Comparison of ENCODE assay signal across 23 mouse cellular contexts in the genomic region with DNA sequence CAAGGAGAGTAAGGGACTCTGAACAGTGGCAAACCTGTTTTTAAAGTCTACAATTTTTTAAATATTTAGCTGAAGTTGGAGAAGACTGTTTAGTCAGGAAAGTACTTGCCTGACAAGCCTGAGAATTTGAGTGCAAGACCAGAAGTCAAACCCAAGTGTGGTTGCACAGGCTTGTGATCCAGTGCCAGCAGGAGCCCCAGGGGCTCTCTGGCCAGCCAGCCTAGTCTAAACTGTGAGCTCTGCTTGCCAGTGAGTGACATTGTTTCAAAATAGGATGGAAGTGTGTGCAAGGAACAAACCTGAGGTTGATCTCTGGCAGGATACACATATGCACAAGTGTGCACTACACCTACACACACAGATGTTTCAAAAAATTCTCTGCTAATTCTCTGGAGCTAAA.
"Had no signal": no experiment of that assay in that cellular context is flagged by ENCODE, and none has a peak within 500 bp of the region (broad histone marks: within the 10 kb centered on the region; RNA-seq: fewer than 3 reads in every experiment).

No protein-coding gene starts in this region.

- H3K27me3 ChIP-seq: limb, embryonic 12.5 days; limb, embryonic 15.5 days; midbrain, embryonic 12.5 days; midbrain, embryonic 15.5 days; neural tube, embryonic 12.5 days; neural tube, embryonic 15.5 days had no signal

- H3K4me3 ChIP-seq: layer of hippocampus, adult 2 months; limb, embryonic 12.5 days; limb, embryonic 15.5 days; midbrain, embryonic 12.5 days; midbrain, embryonic 15.5 days; neural tube, embryonic 12.5 days; neural tube, embryonic 15.5 days had no signal

- H3K27ac ChIP-seq: kidney, postnatal 0 days; layer of hippocampus, adult 2 months; limb, embryonic 12.5 days; limb, embryonic 15.5 days; liver, embryonic 14.5 days; macrophage; midbrain, embryonic 12.5 days; midbrain, embryonic 15.5 days; neural tube, embryonic 12.5 days; neural tube, embryonic 15.5 days; stomach, postnatal 0 days had no signal

- H3K4me1 ChIP-seq: limb, embryonic 12.5 days; limb, embryonic 15.5 days; midbrain, embryonic 12.5 days; midbrain, embryonic 15.5 days; neural tube, embryonic 12.5 days; neural tube, embryonic 15.5 days had no signal

- H3K9me3 ChIP-seq: limb, embryonic 12.5 days; limb, embryonic 15.5 days; midbrain, embryonic 12.5 days; midbrain, embryonic 15.5 days; neural tube, embryonic 12.5 days; neural tube, embryonic 15.5 days had no signal

- H3K4me2 ChIP-seq: limb, embryonic 12.5 days; limb, embryonic 15.5 days; liver, embryonic 11.5 days; lung, embryonic 14.5 days; midbrain, embryonic 12.5 days; midbrain, embryonic 15.5 days; neural tube, embryonic 12.5 days; neural tube, embryonic 15.5 days had no signal

- DNase-seq: kidney, postnatal 25 days; layer of hippocampus, adult 9-11 months; liver, postnatal 0 days; lung, embryonic 14.5 days; right cerebral cortex, adult 18-20 months; right cerebral cortex, postnatal 14 days; right cerebral cortex, postnatal 4 days; thymus, adult 2 months; thymus, postnatal 14 days; thymus, postnatal 4 days had no signal

- ATAC-seq: liver, postnatal 0 days; lung, postnatal 0 days; midbrain, embryonic 15.5 days had no signal

- H3K9ac ChIP-seq: limb, embryonic 12.5 days; limb, embryonic 15.5 days; liver, embryonic 14.5 days; liver, postnatal 0 days; lung, embryonic 14.5 days; midbrain, embryonic 12.5 days; midbrain, embryonic 15.5 days; neural tube, embryonic 12.5 days; neural tube, embryonic 15.5 days had no signal

- H3K36me3 ChIP-seq: limb, embryonic 12.5 days; limb, embryonic 15.5 days; midbrain, embryonic 12.5 days; midbrain, embryonic 15.5 days; neural tube, embryonic 12.5 days; neural tube, embryonic 15.5 days had no signal
